In the genomic region with DNA sequence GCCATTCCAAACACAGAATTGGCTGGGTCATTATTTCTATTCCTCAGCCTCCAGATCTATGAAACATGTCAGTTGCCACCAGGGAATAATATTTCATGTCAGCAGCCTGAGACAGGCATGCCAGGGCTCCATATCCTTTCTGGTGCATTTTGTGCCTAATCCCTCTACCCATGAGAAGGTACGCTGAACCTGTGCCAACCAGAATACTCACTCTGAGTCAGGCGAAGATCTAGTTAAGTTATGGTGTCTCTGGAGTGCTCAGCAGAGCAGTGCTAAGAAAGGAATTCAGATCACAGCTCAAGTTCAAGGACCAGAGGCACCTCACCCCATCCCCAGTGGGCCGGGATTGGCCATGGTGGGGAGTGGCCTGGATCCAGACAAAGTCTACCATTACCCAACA, we compare ENCODE assay signal across 19 mouse cellular contexts. TPM values are rescaled to one million over a fixed set of nuclear protein-coding genes. Genes with fewer than 3 reads are reported as not detected.
DNase-seq lines count a peak whose midpoint lies in the region; ATAC-seq and TF ChIP-seq lines count a peak whose summit lies in the region.
"Had no signal": no experiment of that assay in that cellular context is flagged by ENCODE, and none has a peak within 500 bp of the region (broad histone marks: within the 10 kb centered on the region; RNA-seq: fewer than 3 reads in every experiment).

No protein-coding gene starts in this region.

- no peaks in the 10 kb centered on the region for H3K36me3 ChIP-seq in hindbrain, embryonic 14.5 days (replicated peaks; ENCODE audit: control insufficient read depth, insufficient read depth)
- H3K36me3 ChIP-seq: embryonic facial prominence, embryonic 12.5 days; forebrain, embryonic 15.5 days; heart, embryonic 13.5 days had no signal

- CTCF ChIA-PET in Patski (lab: Charles Lee): interaction anchor here (0.9 to 1.7 kb wide), 3 partner anchors 12 to 22 kb away, joined by 3 to 4 read pairs (median 3); a partner anchor contains a TSS

- H3K9me3 ChIP-seq in hindbrain, embryonic 14.5 days (ENCODE audit: control insufficient read depth, low read length): no peaks in the 10 kb centered on the region
- H3K9me3 ChIP-seq: embryonic facial prominence, embryonic 12.5 days; forebrain, embryonic 15.5 days; heart, embryonic 13.5 days had no signal

- peak; percentile 59 for DNase-seq in adrenal gland, postnatal 10 days
- DNase-seq in adrenal gland, adult 18-20 months (ENCODE audit: low spot score in 2 of 2): no peak
- DNase-seq in 3134 (ENCODE audit: extremely low read depth, insufficient read length, low spot score): peak; percentile 24
- DNase-seq in Patski (ENCODE audit: low read depth, low spot score): peak; percentile 62
- peak; percentile 28 for DNase-seq in skeletal muscle tissue, adult 2 months (ENCODE audit: low read depth, low spot score)
- DNase-seq in hindbrain, embryonic 14.5 days (ENCODE audit: low spot score): no peak
- no peak for DNase-seq in left cerebral cortex, adult 9 months (ENCODE audit: low spot score in 2 of 2)
- DNase-seq: cerebellum, adult 11-12 months; cerebellum, adult 9-10 months; cerebellum, postnatal 25 days; gastrocnemius, postnatal 25 days; heart, adult 11 months; heart, postnatal 36 days had no signal

- no peaks in the 10 kb centered on the region for H3K4me1 ChIP-seq in hindbrain, embryonic 14.5 days (replicated peaks; ENCODE audit: control insufficient read depth, insufficient read depth, low read length)
- H3K4me1 ChIP-seq: forebrain, embryonic 15.5 days; heart, embryonic 13.5 days had no signal

- 94% methylated on average over 3 of the region's 3 CpGs for WGBS in hindbrain, embryonic 14.5 days

- no peak overlapping the region for H3K9ac ChIP-seq in hindbrain, embryonic 14.5 days
- H3K9ac ChIP-seq: embryonic facial prominence, embryonic 12.5 days; forebrain, embryonic 15.5 days; heart, embryonic 13.5 days had no signal

- no peak for TF ChIP-seq CTCF in Patski (IDR thresholded peaks at IDR 0.05)

- peak; percentile 82 for ATAC-seq in Patski
- ATAC-seq in hindbrain, embryonic 14.5 days (ENCODE audit: low FRiP score): no peak
- ATAC-seq: forebrain, embryonic 15.5 days; hindbrain, embryonic 16.5 days; inflammation-experienced regulatory T-cells, adult 6 months; intestine, postnatal 0 days had no signal

- in situ Hi-C loops in Patski (cut with MboI; ENCODE audit: low pct_unique_long_range_greater_than_20kb): no loop called here

- no peak overlapping the region for H3K4me2 ChIP-seq in hindbrain, embryonic 14.5 days (replicated peaks)
- H3K4me2 ChIP-seq: embryonic facial prominence, embryonic 12.5 days; forebrain, embryonic 15.5 days; heart, embryonic 13.5 days had no signal

- H3K27me3 ChIP-seq in Patski: no peaks in the 10 kb centered on the region
- H3K27me3 ChIP-seq in hindbrain, embryonic 14.5 days (ENCODE audit: control insufficient read depth, insufficient read depth, low read length): no peaks in the 10 kb centered on the region
- H3K27me3 ChIP-seq: embryonic facial prominence, embryonic 12.5 days; forebrain, embryonic 15.5 days had no signal

- no peak overlapping the region for H3K4me3 ChIP-seq in hindbrain, embryonic 14.5 days (replicated peaks; ENCODE audit: low read length)
- H3K4me3 ChIP-seq: embryonic facial prominence, embryonic 12.5 days; forebrain, embryonic 15.5 days; heart, embryonic 13.5 days had no signal

- no peak overlapping the region for H3K27ac ChIP-seq in hindbrain, embryonic 14.5 days
- H3K27ac ChIP-seq: embryonic facial prominence, embryonic 12.5 days; forebrain, embryonic 15.5 days; heart, embryonic 13.5 days had no signal

- POLR2A ChIA-PET in Patski (lab: Charles Lee): interaction anchor here (1.5 kb wide), 1 partner anchor 10 kb away, joined by 4 read pairs; no protein-coding TSS in a partner anchor

RNA-seq across cellular contexts. Expression of a gene that starts 21.6 kb away (rescaled TPM):
- total RNA-seq in adrenal gland, postnatal 10 days (2021): 10 to 100 TPM; 46.0 to 48.2 TPM
- 10 to 100 TPM; 34.7 to 42.5 TPM for total RNA-seq in adrenal gland, adult 18-20 months (2021)
- 48.1 TPM for polyA plus RNA-seq in Patski (2021)
- 35.1 and 38.5 TPM in 2 replicates for polyA plus RNA-seq in hindbrain, embryonic 14.5 days (2014; fragmentation: Nextera tagmentation; extraction: Ambion mirVana)

Comparison
In these comparisons a context has a peak if more than half of its experiments do, and no peak if none do; other contexts are left out.
1. DNase-seq: peak in adrenal gland, postnatal 10 days (single experiment), 3134 (single experiment), Patski (single experiment) and skeletal muscle tissue, adult 2 months (single experiment); none in adrenal gland, adult 18-20 months (0 of 2), hindbrain, embryonic 14.5 days (single experiment) and left cerebral cortex, adult 9 months (0 of 2).